Mouse (Mus musculus) kidney, postnatal 25 days (tissue): ENCODE data around the gene Cenpn.

Experiments
- DNase-seq, 2 experiments: peaks; one replicate each; pipeline ENCODE4 v3.0.0; 2021; ENCODE audit warnings: mixed read lengths in 2 of 2

The Cenpn gene

DNA sequence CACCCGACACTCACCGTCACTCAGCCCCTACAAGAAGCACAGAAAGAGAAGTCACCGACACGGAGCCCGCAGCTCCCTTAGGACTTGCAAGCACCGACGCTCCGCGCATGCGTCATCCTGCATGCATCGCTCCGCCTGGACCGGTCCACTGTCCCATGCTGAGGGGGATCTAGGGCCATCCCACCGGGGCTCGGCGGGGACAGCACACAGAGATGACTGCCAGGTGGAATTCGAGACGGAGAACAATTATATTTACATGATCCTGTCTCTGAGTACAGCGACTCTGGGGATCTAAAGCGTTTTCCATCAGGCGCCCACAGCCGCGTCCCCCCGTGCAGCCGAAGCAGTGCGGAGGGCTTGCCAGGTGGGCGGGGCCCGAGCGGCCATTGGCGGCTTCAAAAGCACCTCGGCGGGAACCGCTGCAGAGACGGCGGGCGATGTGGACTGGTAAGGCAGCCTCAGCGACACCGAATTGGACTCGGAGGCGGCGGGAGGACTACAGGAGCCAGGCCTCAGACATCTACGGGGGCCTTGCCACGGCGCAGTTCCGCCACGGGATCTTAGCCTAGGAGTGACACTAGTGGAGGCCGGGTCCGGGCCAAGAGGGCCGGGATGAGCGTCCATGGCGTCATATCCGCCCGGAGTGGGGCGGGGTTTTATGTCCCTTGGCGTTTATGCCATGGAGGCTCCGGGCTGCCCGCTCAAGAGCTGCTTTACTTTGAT, at the start of gene Cenpn, which contains the start of gene Cmc2:
Gene Cenpn, plus strand, starts transcription at position 394 of the 723 bp plus-strand sequence.
Gene Cmc2, minus strand, starts transcription at position 119 of the 723 bp plus-strand sequence.
- peak; percentile 93 to 95 for DNase-seq

DNA sequence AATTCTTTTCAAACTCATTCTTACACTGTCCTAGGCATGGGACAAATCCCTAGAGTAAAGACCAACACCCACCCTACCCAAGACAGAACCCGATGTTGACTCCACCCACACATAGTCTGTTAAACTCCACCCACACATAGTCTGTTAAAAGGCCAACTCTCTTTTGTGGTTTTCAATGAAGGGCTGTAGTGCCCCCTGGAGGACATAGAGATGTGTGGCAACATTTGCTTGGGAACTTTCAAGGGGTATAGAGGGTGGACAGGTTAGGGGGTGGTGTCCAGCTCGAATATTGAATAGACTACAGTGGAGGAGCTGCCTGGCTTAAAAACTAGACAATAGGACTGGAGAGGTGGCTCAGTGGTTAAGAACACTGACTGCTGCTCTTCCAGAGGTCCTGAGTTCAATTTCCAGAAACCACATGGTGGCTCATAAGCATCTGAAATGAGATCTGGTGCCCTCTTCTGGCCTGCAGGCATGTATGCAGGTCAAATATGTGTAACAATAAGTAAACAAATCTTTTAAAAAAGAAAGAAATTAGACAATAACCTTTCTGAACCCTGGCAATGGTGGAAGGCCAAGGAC, 48.7 kb upstream of the Cenpn start:
- peak; percentile 27 to 49 for DNase-seq

DNA sequence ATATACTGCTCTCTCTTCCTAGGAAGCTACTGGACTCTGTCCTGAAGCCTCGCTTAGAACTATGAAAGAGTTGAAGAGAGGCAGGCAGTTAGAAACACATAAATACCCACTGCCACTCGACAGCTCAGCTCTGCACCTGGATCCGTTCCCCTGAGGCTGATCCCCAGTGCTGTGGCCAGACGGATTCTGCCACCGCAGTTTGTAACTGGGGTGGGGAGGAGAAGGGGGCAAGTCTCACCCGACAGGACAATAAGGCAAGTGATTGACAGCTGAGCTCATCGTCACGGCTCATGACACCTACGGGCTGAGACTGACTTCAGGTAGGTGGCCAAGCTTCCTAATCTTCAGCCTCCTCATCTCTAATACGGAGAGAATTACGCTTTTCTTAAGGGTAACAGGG, 47.9 kb upstream of the Cenpn start:
- DNase-seq, result peak in 1 of 2 experiments; percentile 23

GRCm38 (mm10) chr8:116873986-116874385, 47.5 kb upstream of the Cenpn start:
- no peak for DNase-seq

GRCm38 (mm10) chr8:116875798-116876450, 45.6 kb upstream of the Cenpn start:
- DNase-seq, result peak in 1 of 2 experiments; percentile 13

DNA sequence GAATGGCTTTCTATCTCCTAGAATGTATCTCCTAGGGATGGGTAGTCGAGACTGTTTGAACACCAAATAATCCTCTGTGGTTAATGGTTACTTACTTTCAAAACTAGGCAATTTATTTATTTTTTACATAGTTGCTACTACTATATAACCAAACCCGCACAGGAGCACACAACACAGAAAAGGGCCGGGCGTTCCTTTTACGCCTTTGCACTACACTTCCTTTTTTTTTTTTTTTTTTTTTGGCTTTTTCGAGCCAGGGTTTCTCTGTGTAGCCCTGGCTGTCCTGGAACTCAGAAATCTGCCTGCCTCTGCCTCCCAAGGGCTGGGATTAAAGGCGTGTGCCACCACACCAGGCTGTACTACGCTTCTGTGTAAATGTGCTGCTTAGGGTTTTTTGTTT, 40.1 kb upstream of the Cenpn start:
- DNase-seq, result no peak

DNA sequence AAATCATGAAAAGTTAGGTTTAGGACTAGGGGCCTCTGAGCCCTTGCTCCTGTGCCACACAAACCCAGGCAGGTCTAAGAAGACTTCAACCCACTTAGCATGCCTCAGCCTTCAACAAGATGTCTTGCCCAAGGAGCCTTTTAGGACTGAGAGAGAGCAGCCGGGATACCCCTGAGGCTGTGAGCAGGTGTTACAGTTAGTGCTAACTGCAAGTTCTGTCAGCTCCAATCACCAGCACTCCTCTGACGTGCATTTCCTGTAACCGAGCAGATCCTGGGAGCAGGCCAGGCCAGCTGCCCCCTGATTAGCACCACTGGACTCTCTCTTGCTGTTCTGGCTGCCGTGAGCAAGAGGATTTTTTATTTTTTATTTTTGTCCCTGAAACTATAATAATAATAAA, 33.7 kb upstream of the Cenpn start:
- no peak for DNase-seq

- no peak for DNase-seq
These were observed 30.1 kb upstream of the Cenpn start for GRCm38 (mm10) chr8:116891446-116891845.

GRCm38 (mm10) chr8:116892130-116892529, 29.4 kb upstream of the Cenpn start:
- no peak for DNase-seq

GRCm38 (mm10) chr8:116892636-116893035, 28.9 kb upstream of the Cenpn start:
- DNase-seq, result no peak

DNA sequence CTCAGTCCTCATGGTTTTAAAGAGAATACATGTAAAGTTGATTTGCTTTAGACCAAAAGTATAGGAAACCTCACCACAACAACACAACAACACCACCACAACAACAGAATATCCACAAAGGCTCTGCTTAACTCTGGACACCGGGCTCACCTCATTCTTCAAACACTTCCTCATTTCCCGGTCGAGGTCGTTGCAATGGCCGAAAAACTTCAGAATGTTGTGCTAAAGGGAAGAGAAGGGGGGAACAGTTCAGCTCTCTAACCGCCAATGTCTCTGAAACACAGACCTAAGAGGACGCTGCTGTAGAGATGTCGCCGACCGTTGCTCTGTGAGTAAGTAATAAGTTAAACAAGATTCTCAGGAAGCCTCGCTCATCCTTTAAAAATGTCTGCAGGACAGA, 27.6 kb upstream of the Cenpn start:
- DNase-seq, result no peak

GRCm38 (mm10) chr8:116895521-116895920, 26.0 kb upstream of the Cenpn start:
- no peak for DNase-seq

DNA sequence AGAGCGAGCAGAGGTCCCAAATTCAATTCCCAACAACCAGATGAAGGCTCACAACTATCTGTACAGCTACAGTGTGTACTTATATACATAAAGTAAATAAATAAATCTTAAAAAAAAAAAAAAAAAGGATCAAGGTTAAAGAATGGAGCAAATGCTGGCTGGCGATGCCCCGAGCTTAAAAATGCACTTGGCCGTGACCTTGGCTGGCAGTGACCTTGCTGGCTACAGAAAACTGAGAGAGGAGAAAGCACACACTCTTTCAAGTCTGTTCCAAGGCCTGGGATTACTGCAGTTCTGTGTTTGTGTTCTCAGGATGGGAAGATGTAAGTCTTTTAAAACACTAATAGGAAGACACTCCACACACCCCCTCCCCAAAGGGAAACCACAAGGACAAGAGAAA, 16.8 kb upstream of the Cenpn start:
- DNase-seq, result no peak

DNA sequence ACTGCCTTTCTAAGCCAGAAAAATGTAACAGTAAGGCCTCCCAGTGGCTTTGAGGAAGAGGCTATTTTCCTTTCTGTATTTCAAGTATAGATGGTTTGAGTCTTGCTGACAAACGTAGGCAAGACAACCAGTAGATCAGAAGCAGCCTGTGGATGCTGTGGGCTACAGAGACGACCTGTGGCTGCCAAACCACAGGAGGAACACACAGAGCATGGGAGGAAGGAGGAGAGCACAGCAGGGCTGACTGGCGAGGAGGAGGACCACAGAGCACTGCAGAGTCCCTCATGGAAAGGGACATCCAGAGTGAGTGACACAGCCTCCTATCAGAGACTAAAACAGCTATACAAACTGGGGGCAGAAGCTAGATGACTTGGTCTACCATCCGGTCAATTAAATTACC, 16.3 kb upstream of the Cenpn start:
- no peak for DNase-seq

DNA sequence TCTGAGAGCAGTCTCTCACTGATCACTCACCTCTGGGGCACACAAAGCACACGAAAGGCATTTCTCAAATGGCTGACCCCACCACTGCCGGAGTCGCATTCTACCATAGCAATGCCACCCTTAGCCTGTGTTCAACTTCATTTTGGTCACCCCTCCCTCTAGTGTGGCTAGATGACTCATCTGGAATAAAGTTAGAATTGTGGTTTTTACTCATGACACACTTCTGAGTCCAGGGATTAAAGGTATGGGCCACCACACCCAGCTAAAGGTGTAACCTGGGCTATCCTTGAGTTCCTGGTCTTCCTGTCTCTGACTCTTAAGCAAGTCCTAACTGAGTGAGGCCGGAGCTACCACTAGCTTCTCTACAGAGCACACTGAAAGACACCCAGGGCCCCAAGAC, 15.7 kb upstream of the Cenpn start:
- DNase-seq, result no peak

GRCm38 (mm10) chr8:116921005-116921336, 559 bp upstream of the Cenpn start:
- DNase-seq, result no peak

- no peak for DNase-seq
These were observed 679 bp downstream of the Cenpn start for GRCm38 (mm10) chr8:116922060-116922757.

DNA sequence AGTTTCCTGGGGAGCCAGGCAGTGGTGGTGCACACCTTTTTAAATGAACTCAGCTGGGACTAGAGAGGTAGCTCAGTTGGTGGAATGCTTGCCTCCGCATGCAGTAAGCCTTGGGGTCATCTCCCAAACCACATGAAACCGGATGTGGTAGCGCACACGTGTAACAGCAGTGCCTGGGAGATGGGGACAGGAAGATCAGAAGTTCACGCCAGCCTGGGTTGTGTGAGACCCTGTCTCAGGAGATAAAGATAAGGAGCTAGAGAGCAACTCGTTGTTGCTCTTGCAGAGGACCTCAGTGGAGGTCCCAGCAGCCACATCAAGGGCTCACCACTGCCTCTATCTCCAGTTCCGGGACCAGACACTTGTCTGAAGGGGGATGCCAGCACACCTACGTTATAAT, 2.0 kb downstream of the Cenpn start:
- no peak for DNase-seq

DNA sequence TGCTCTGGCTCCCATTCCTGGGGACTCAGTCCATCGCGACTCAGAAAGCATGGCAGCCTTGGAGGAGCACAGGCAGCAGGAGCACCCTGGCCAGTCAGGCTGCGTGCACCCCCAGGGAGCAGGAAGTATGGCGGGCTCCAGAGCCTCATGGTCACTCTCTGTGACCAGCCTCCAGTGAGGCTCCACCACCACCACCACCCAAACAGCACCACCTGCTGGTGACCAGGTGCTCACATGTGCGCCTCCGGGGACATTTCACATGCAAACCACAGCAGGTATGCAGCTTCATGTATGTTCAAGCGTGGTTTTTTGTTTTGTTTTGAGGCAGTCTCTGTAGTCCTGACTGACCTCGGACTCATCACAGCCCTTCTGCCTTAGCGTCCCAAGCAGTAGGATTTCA, 6.3 kb downstream of the Cenpn start:
- DNase-seq, result peak; percentile 58 to 62

GRCm38 (mm10) chr8:116928588-116928987, 7.1 kb downstream of the Cenpn start:
- no peak for DNase-seq

DNA sequence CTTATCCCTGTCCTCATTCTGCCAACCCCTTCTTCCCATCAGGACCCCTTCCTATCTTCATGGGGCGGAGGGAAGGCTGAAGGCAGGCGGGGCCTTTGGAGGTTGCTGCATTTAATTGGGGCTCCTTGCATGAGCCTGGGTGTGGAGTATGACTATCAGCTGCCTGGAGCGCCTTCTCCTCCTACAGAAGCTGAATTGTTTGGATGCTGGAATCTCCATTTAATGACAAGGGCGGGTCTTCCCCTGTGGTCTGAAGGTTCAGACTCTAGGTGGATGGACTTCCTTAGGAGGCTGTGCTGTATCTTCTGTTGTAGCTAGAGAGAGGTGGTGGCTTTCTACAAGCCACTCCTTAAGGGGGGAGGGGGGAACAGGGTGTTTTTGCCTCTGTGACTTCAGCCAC, 13.4 kb downstream of the Cenpn start:
- DNase-seq, result no peak

DNA sequence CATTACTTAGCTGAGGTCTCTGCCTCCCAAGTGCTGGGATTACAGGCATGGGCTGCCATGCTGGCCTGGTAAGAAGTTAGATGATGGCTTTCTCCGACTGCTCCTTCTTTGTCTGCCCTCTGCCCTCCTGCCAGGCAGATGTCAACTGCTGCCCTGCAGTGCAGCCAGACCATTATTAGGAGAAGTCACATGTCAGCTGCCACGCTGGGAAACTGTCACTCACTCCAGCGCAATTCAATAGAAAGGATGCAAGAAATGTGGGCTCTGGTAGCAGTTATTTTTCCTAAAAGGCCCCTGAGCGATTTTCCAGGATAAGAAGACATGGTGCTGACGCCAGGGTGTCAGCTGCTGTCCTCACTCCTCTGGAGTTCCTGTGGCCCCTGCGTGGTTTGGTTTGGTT, 14.0 kb downstream of the Cenpn start:
- DNase-seq, result no peak

DNA sequence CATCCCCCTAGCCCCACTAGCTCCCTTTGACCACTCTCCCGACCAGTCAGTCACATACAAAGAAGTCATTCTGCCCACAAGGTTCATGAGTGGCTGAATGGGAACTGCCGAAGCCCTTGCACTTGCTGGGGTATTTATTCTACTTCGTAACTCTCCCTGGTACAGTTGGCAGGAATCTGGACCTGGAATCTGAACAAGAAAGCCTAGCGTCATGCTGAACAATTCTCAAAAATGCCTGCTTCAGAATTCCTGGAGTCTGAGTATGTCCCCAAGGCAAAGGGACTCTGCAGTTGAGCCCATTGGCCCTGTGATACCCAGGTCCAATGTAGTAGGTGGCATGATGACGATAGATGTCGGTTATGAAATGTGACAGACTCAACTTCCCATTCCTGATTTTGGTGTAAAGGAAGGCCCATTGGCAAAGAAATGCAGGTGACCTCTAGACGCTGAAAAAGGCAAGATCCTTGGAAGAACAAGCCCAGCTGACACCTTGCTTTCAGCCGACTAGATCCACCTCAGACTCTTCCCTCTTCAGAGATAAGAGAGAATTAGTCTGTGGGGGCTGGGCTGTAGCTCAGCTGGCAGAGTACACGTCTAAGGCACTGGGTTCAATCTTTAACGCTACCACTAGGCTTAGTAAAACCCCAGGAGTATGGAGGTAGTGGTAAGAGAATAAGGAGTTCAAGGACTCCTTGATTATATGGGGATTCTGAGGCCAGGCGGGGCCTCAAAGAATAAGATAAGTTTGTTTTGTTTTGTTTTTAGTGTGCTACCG, 20.9 kb downstream of the Cenpn start:
- peak in 1 of 2 experiments; percentile 19 for DNase-seq
